Mouse (Mus musculus): ENCODE data around the gene Dact3.

- TF ChIP-seq CTCF (IDR thresholded peaks at IDR 0.05; ENCODE audit: low read depth), result peak; percentile 76
- no peak for TF ChIP-seq EP300 (IDR thresholded peaks at IDR 0.05; ENCODE audit: low read depth)
Observed at GRCm38 (mm10) chr7:16859902-16860651, 15.0 kb upstream of the Dact3 start.

All from liver, embryonic 14.5 days (tissue).